Mouse (Mus musculus): ENCODE measurements around the gene Tmem198.

Gene Tmem198

GRCm38 (mm10) chr1:75455433-75455832, 23.9 kb upstream of the Tmem198 start:
- DNase-seq (ENCODE audit: extremely low read depth, low read depth, low spot score): no peak

- DNase-seq (ENCODE audit: extremely low read depth, low read depth, low spot score): no peak
These were observed 23.4 kb upstream of the Tmem198 start for GRCm38 (mm10) chr1:75455948-75456347.

- DNase-seq (ENCODE audit: extremely low read depth, low read depth, low spot score): no peak
These were observed 22.4 kb upstream of the Tmem198 start for GRCm38 (mm10) chr1:75456746-75457564.

GRCm38 (mm10) chr1:75457710-75458024, 21.7 kb upstream of the Tmem198 start:
- no peak for DNase-seq (ENCODE audit: extremely low read depth, low read depth, low spot score)

- no peak for DNase-seq (ENCODE audit: extremely low read depth, low read depth, low spot score)
These were observed 21.1 kb upstream of the Tmem198 start for GRCm38 (mm10) chr1:75458025-75458788.

- DNase-seq (ENCODE audit: extremely low read depth, low read depth, low spot score): no peak
These were observed 20.3 kb upstream of the Tmem198 start for GRCm38 (mm10) chr1:75458789-75459684.

- DNase-seq (ENCODE audit: extremely low read depth, low read depth, low spot score): no peak
These were observed 19.0 kb upstream of the Tmem198 start for GRCm38 (mm10) chr1:75460297-75460696.

GRCm38 (mm10) chr1:75462636-75463035, 16.7 kb upstream of the Tmem198 start:
- DNase-seq (ENCODE audit: extremely low read depth, low read depth, low spot score): no peak

- no peak for DNase-seq (ENCODE audit: extremely low read depth, low read depth, low spot score)
These were observed 15.6 kb upstream of the Tmem198 start for GRCm38 (mm10) chr1:75463652-75464204.

- DNase-seq (ENCODE audit: extremely low read depth, low read depth, low spot score): no peak
These were observed 12.0 kb upstream of the Tmem198 start for GRCm38 (mm10) chr1:75467215-75467927.

- DNase-seq (ENCODE audit: extremely low read depth, low read depth, low spot score): no peak
These were observed 10.0 kb upstream of the Tmem198 start for GRCm38 (mm10) chr1:75469287-75469825.

GRCm38 (mm10) chr1:75476441-75476840, 2.9 kb upstream of the Tmem198 start:
- DNase-seq (ENCODE audit: extremely low read depth, low read depth, low spot score): no peak

- DNase-seq (ENCODE audit: extremely low read depth, low read depth, low spot score): no peak
These were observed 1.9 kb upstream of the Tmem198 start for GRCm38 (mm10) chr1:75477264-75477965.

- no peak for DNase-seq (ENCODE audit: extremely low read depth, low read depth, low spot score)
These were observed 1.4 kb upstream of the Tmem198 start for GRCm38 (mm10) chr1:75477966-75478290.

- DNase-seq (ENCODE audit: extremely low read depth, low read depth, low spot score): no peak
These were observed 835 bp upstream of the Tmem198 start for GRCm38 (mm10) chr1:75478497-75478896.

- no peak for DNase-seq (ENCODE audit: extremely low read depth, low read depth, low spot score)
These were observed 280 bp downstream of the Tmem198 start for GRCm38 (mm10) chr1:75479635-75479989.

GRCm38 (mm10) chr1:75480036-75480435, 704 bp downstream of the Tmem198 start:
- DNase-seq (ENCODE audit: extremely low read depth, low read depth, low spot score): no peak

GRCm38 (mm10) chr1:75480735-75481134, 1.4 kb downstream of the Tmem198 start:
- DNase-seq (ENCODE audit: extremely low read depth, low read depth, low spot score): no peak

GRCm38 (mm10) chr1:75486561-75486960, 7.2 kb downstream of the Tmem198 start:
- no peak for DNase-seq (ENCODE audit: extremely low read depth, low read depth, low spot score)

- DNase-seq (ENCODE audit: extremely low read depth, low read depth, low spot score): no peak
These were observed 7.7 kb downstream of the Tmem198 start for GRCm38 (mm10) chr1:75487040-75487404.
